Mouse (Mus musculus): ENCODE measurements around the gene Olfr1393.

Gene Olfr1393

GRCm38 (mm10) chr11:49278222-49278621, at the start of gene Olfr1393:
Gene Olfr1393 (plus strand): TSS chr11:49278304.
- DNase-seq (ENCODE audit: low spot score): no peak

GRCm38 (mm10) chr11:49232781-49233180, 45.3 kb upstream of the Olfr1393 start:
- no peak for DNase-seq (ENCODE audit: low spot score)

- DNase-seq (ENCODE audit: low spot score): no peak
These were observed 42.5 kb upstream of the Olfr1393 start for GRCm38 (mm10) chr11:49235459-49236207.

DNA sequence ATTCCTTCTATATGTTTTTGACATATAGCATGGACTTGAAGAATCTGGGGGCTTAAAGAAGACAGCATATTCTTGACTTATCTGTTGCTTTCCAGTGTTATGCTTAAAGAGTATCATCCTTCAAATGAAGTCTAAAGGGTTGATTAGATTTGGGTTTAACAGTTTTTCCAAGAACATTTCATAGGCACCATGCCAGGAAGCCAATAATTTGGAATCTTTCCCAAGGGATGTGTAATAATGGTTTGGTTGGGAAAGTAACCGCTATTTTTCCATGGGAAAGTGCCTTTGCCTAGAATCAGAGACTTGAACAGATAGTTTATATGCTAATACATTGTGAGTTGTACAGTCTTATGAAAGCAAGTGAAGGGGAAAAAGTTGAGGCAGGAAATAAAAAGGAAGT, 41.2 kb upstream of the Olfr1393 start:
- DNase-seq (ENCODE audit: low spot score): no peak

- DNase-seq (ENCODE audit: low spot score): no peak
These were observed 40.6 kb upstream of the Olfr1393 start for GRCm38 (mm10) chr11:49237532-49237931.

DNA sequence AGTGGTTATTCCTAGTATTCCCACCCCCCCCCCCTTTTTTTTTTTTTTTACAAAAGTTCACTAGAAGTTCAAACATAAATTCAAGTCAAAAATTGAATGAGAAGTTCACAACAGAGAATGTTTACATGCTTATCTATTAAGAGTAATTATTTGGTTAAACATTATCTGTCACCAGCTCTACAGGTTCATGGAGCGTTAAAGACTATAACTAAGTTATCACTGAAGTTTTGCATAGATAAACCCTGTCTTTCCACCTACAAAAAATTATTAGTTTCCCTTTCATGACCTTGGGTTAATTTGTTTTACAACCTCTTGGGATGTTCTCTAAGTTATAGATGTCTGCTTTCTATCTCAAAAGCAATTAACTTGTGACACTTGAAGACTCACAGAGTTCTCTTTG, 37.8 kb upstream of the Olfr1393 start:
- no peak for DNase-seq (ENCODE audit: low spot score)

DNA sequence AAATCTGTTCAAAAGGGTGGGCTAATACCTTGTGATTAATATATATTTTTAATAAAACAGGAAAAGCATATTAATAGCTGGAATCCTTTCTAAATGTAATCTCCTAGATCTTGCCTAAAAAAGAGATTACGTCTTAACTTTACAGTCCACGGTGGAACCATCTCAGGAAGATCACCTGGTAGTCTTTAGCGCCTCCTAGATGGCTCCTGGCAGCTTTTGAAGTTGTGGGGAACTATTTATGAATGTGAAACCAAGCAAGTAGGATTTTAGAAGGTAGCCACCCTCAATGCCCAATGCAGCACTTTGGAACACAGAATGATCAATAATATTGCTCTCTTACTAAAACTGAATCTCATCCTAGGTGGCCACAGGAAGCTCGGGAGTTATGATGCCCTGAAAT, 37.2 kb upstream of the Olfr1393 start:
- no peak for DNase-seq (ENCODE audit: low spot score)

- no peak for DNase-seq (ENCODE audit: low spot score)
These were observed 36.6 kb upstream of the Olfr1393 start for GRCm38 (mm10) chr11:49241471-49241870.

DNA sequence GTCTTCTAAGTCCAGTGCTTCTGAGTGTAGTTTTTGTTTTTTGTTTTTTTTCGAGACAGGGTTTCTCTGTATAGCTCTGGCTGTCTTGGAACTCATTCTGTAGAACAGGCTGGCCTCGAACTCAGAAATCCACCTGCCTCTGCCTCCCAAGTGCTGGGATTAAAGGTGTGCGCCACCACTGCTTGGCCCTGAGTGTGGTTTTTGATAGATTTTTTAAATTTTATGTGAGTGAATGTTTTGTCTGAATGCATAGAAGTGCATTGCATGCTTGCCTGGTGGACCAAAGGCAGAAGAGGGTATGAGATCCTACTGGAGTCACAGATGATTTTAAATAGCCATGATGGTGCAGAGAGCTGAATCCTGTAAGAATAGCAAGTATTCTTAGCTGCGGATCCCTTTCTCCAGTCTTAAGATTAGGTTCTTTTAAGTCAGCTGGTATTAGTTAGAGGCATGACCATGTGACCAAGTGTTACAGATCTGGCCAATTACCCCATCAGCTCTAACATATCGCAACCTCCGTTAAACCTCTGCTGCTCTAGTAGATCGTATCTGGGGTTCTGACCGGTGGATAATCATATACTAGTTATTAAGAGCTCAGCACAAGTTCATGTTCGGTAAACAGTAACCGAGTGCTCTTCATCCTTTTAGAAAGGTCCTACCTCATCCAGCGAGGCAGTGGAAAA, 35.0 kb upstream of the Olfr1393 start:
- DNase-seq (ENCODE audit: low spot score): no peak

- peak; percentile 93 for DNase-seq (ENCODE audit: low spot score)
These were observed 34.1 kb upstream of the Olfr1393 start, which contains the start of gene Mgat1 for GRCm38 (mm10) chr11:49243727-49244594. Gene Mgat1 (plus strand): TSS chr11:49244191.

DNA sequence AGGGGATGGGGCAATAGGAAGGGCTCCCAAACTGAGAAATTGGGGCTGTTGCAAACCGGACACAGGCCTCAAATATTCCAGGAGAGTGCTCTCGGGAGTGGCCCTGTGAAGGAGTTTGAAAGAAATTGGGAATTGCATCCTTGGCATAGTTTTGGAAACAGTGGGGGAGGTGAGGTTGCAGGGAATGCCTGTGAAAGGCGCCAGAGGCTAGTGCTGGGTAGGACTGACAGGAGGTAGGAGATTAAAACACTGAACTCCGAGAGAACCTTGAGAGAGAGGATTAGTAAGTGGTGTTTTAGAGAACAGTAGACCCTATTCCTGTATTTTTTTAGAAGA, 33.5 kb upstream of the Olfr1393 start:
- no peak for DNase-seq (ENCODE audit: low spot score)

DNA sequence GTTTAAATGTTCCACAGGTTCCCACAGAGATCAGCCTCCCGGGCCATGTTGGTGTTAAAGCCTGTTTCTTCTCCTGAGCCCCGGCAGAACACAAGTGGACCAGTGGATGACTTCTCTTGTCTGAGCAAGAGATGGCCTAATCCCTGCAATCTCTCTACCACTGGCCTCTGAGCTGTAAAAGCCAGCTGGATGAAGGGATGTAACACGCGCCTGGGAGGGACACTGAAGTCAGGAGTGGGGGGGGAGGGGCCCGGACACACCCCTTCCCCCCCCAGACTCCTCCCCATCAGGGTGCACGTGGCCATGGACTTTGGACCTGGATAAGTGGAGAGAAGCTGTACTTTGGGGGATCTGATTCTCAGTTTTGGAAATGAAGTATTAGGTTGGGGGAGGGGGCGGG, 32.9 kb upstream of the Olfr1393 start:
- no peak for DNase-seq (ENCODE audit: low spot score)

GRCm38 (mm10) chr11:49245634-49246415, 32.3 kb upstream of the Olfr1393 start:
- no peak for DNase-seq (ENCODE audit: low spot score)

DNA sequence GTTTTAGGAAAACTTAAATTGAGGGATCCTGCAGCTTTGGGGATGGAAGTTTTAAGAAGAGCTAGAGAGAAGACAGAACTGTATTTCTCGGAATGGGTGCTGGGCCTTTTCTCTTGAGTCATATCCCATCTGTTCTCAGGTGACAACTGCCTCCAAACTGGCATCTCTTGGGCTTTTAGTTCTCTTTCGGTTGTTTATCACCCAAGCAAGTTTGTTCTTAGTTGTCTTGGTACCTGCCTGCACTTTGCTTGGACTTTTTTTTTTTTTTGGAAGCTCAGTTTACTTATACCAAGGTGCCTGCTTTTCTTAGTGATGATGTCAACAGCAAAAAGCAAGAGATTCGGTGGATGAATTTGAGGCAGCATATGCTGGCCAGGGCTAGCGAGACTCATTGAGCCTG, 31.6 kb upstream of the Olfr1393 start:
- no peak for DNase-seq (ENCODE audit: low spot score)

DNA sequence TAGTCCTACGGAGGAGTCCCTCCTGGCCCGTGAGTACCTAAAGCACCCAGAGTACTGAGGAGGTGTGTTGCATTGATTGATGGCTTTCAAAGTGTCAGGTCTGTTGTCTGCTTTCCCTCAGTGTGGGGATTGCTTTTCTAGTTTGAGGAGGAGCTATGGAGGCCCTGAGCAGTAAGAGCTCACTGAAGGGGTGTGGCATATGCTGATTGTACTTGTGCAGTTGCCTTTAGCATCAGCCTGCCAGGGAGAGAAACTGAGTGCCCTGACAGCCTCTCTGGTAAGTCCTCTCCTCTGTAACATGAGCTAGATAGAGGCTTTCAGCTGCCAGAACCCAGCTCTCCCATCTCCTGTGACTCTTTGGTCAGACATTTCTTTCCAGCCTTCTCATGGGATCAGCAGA, 30.8 kb upstream of the Olfr1393 start:
- DNase-seq (ENCODE audit: low spot score): no peak

GRCm38 (mm10) chr11:49248226-49248973, 29.7 kb upstream of the Olfr1393 start:
- DNase-seq (ENCODE audit: low spot score): no peak

GRCm38 (mm10) chr11:49248974-49249700, 29.0 kb upstream of the Olfr1393 start:
- DNase-seq (ENCODE audit: low spot score): no peak

DNA sequence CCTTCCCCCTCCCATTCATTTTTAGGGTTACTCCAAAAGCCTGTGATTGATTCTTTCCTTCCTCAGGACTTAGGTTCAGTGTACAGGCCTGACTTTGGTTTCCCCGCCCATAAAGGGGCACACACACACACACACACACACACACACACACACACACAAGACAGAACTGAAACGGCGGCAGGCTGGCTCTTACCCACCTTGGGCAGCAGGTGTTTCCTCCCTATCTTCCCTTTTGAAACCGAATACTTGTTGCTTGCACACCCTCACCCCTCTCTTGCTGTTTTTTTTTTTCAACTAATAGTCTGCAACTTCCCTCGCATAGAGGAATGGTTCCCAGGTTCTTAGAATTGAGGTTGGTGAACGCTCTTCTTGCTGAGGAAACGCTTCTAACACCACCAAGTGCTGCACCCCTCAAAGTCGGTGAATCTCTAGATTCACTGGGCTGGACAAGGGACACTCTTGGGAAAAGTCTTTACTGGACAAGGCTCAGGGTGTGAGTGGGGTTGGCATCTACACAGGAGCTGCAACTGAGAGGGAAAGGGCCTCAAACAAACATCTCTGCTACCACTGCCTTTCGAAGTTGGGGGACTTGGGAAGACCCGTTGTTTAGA, 28.2 kb upstream of the Olfr1393 start:
- DNase-seq (ENCODE audit: low spot score): no peak

DNA sequence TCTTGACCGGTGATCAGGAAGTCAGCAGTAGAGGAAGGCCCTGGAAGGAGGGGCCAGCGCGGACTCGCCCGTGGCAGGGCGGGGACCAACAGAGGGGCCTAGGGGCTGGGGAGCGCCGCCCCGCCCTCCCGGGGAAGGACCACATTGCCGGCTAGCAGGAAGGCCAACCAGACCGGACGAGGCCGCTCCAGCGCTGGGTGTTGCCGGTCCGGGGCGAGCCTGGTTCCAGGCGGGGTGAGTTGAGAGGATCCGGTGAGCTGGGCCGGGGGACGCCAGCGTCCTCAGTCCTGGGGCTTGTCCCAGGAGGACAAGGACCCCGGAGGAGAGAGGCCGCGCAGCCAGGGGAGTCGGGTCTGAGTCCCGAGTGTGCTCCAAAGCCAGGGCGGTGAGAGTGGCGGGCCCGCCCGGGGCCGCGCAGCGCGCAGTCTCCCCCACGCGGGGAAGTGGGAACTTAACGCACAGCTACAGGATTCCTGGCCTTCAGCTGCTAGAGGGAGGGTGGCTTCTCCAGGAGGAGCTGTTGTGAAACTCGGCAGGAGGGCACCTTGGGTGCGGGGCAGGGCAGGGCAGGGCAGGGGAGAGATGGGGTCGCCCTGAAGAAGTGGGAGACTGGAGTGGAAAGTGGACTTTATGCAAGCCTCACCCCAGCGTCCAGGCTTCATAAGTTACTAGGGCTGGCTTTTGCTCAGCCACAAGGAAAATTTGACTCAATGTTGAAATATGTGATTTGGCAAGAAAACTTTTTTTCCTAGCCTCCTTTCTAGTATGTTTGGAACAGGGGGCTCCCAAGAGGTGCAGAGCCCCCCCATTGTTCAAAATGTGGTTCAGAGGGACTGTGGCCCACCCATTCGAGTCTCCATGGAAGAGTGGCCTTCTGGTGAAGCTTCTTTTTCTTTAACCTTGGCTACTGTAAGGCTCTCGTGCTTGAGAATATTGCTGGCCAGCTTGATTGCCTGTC, 27.4 kb upstream of the Olfr1393 start:
- peak; percentile 87 for DNase-seq (ENCODE audit: low spot score)
